Mouse (Mus musculus) MEL (cell line): ENCODE data around the gene Txndc12.

ENCODE experiments used
- CHD2 ChIP-seq: IDR thresholded peaks from 2 replicates; pipeline ENCODE4 v1.6.1; 2011; ENCODE audit warnings: low read length, improper control_type of control experiment
- CTCF ChIP-seq, 3 experiments: IDR thresholded peaks in 2 of 3; conservative IDR thresholded peaks in 1 of 3; 2 replicates each; pipeline ENCODE4 v1.5.1; 2011 to 2012; ENCODE audit warnings: low read length in 3 of 3, low read depth in 2 of 3, mild to moderate bottlenecking in 2 of 3, improper control_type of control experiment in 1 of 3, inconsistent platforms in 1 of 3, mixed read lengths in 1 of 3, moderate library complexity in 1 of 3; ENCODE audit not compliant: control insufficient read depth in 1 of 3, insufficient read depth in 1 of 3, poor library complexity in 1 of 3, severe bottlenecking in 1 of 3
- ELF1 ChIP-seq: IDR thresholded peaks from 2 replicates; pipeline ENCODE4 v1.6.1; 2014; ENCODE audit warnings: low read depth, mild to moderate bottlenecking, inconsistent platforms, low read length, improper control_type of control experiment, moderate library complexity
- EP300 ChIP-seq, 2 experiments: IDR thresholded peaks; 2 replicates each; pipeline ENCODE4 v1.6.1; 2011; ENCODE audit warnings: improper control_type of control experiment in 2 of 2, low read length in 2 of 2, low read depth in 1 of 2, mild to moderate bottlenecking in 1 of 2
- GABPA ChIP-seq: IDR thresholded peaks from 2 replicates; pipeline ENCODE4 v1.6.1; 2012; ENCODE audit warnings: low read depth, mild to moderate bottlenecking, inconsistent platforms, low read length, improper control_type of control experiment, moderate library complexity
- HCFC1 ChIP-seq: IDR thresholded peaks from 2 replicates; pipeline ENCODE4 v1.6.1; 2012; ENCODE audit warnings: low read depth, mild to moderate bottlenecking, inconsistent platforms, low read length, improper control_type of control experiment, moderate library complexity
- MAFK ChIP-seq: IDR thresholded peaks from 2 replicates; pipeline ENCODE4 v1.6.1; 2011; ENCODE audit warnings: low read depth, mild to moderate bottlenecking, low read length, improper control_type of control experiment, borderline replicate concordance
- MAX ChIP-seq: IDR thresholded peaks from 2 replicates; pipeline ENCODE4 v1.6.1; 2011; ENCODE audit warnings: low read length, improper control_type of control experiment
- MEF2A ChIP-seq: IDR thresholded peaks from 2 replicates; pipeline ENCODE4 v1.6.1; 2014; ENCODE audit warnings: low read depth, mild to moderate bottlenecking, inconsistent platforms, low read length, improper control_type of control experiment; ENCODE audit not compliant: poor library complexity, insufficient replicate concordance, severe bottlenecking; ENCODE audit errors: extremely low read depth
- NRF1 ChIP-seq: IDR thresholded peaks from 2 replicates; pipeline ENCODE4 v1.6.1; 2014; ENCODE audit warnings: low read depth, mild to moderate bottlenecking, inconsistent platforms, low read length, improper control_type of control experiment, moderate library complexity; ENCODE audit not compliant: poor library complexity, insufficient read depth, severe bottlenecking
- POLR2A ChIP-seq, 2 experiments: IDR thresholded peaks; 2 replicates each; pipeline ENCODE4 v1.6.1; 2011 to 2012; ENCODE audit warnings: low read length in 2 of 2, mild to moderate bottlenecking in 2 of 2, control low read depth in 1 of 2, improper control_type of control experiment in 1 of 2, low read depth in 1 of 2, moderate library complexity in 1 of 2; ENCODE audit not compliant: control insufficient read depth in 1 of 2, insufficient read depth in 1 of 2, poor library complexity in 1 of 2
- POLR2AphosphoS2 ChIP-seq: IDR thresholded peaks from 2 replicates; pipeline ENCODE4 v1.6.1; 2011; ENCODE audit warnings: low read length, improper control_type of control experiment
- POLR2AphosphoS5 ChIP-seq: IDR thresholded peaks from 2 replicates; pipeline ENCODE4 v1.6.1; 2012; ENCODE audit warnings: low read depth, borderline replicate concordance, mild to moderate bottlenecking, inconsistent platforms, low read length, moderate library complexity, mixed read lengths
- ZKSCAN1 ChIP-seq: IDR thresholded peaks from 2 replicates; pipeline ENCODE4 v1.6.1; 2012; ENCODE audit warnings: low read depth, mild to moderate bottlenecking, inconsistent platforms, low read length, improper control_type of control experiment, moderate library complexity

GRCm38 (mm10) chr4:108909872-108910425 lies 75.5 kb downstream of the Txndc12 start:
- no peak for TF ChIP-seq MAFK
- no peak for TF ChIP-seq EP300 (IDR thresholded peaks at IDR 0.05; ENCODE audit: low read depth in 1 of 2, low read length in 2 of 2)
- no peak for TF ChIP-seq HCFC1
- no peak for TF ChIP-seq NRF1
- no peak for TF ChIP-seq POLR2A (IDR thresholded peaks at IDR 0.05; ENCODE audit: control insufficient read depth in 1 of 2, insufficient read depth in 1 of 2, low read depth in 1 of 2, low read length in 2 of 2, poor library complexity in 1 of 2)
- TF ChIP-seq ELF1, result no peak
- no peak for TF ChIP-seq MAX
- TF ChIP-seq GABPA, result no peak
- no peak for TF ChIP-seq CTCF (IDR thresholded peaks at IDR 0.05 in 2 of 3, conservative IDR thresholded peaks at IDR 0.05 in 1 of 3; ENCODE audit: control insufficient read depth in 1 of 3, insufficient read depth in 1 of 3, low read depth in 2 of 3, low read length in 3 of 3, poor library complexity in 1 of 3, severe bottlenecking in 1 of 3)
- no peak for TF ChIP-seq CHD2
- TF ChIP-seq MEF2A, result no peak
- TF ChIP-seq POLR2AphosphoS2, result no peak
- TF ChIP-seq POLR2AphosphoS5, result no peak
- TF ChIP-seq ZKSCAN1, result no peak
